ENCODE assay signal across 14 mouse cellular contexts in genomic region chr8:48240917-48241531, GRCm38 (mm10).
"Had no signal": no experiment of that assay in that cellular context is flagged by ENCODE, and none has a peak within 500 bp of the region (broad histone marks: within the 10 kb centered on the region; RNA-seq: fewer than 3 reads in every experiment).

No protein-coding gene starts in this region.

- H3K4me3 ChIP-seq: layer of hippocampus, adult 2 months; left cerebral cortex, adult 2 months; limb, embryonic 10.5 days; liver, embryonic 13.5 days; lung, embryonic 15.5 days; megakaryocyte, embryonic 14.5 days; midbrain, embryonic 15.5 days; neural tube, embryonic 12.5 days had no signal

- DNase-seq: liver, embryonic 13.5 days; liver, postnatal 0 days; lung, postnatal 14 days; right cerebral cortex, postnatal 14 days; thymus, postnatal 36 days had no signal

- H3K4me2 ChIP-seq: liver, embryonic 13.5 days; lung, embryonic 15.5 days; midbrain, embryonic 11.5 days; midbrain, embryonic 15.5 days; neural tube, embryonic 12.5 days had no signal

- H3K9ac ChIP-seq: liver, embryonic 13.5 days; liver, postnatal 0 days; lung, embryonic 15.5 days; midbrain, embryonic 15.5 days; neural tube, embryonic 12.5 days had no signal

- H3K27ac ChIP-seq: layer of hippocampus, adult 2 months; left cerebral cortex, adult 2 months; limb, embryonic 10.5 days; liver, embryonic 13.5 days; lung, embryonic 15.5 days; macrophage; midbrain, embryonic 15.5 days; neural tube, embryonic 12.5 days had no signal

- H3K27me3 ChIP-seq: liver, embryonic 13.5 days; lung, embryonic 15.5 days; megakaryocyte, embryonic 14.5 days; midbrain, embryonic 15.5 days; neural tube, embryonic 12.5 days had no signal

- H3K36me3 ChIP-seq: lung, embryonic 15.5 days had no signal

- H3K4me1 ChIP-seq: liver, embryonic 13.5 days; lung, embryonic 15.5 days; megakaryocyte, embryonic 14.5 days; midbrain, embryonic 15.5 days; neural tube, embryonic 12.5 days had no signal

- ATAC-seq: liver, postnatal 0 days; midbrain, embryonic 15.5 days had no signal

- H3K9me3 ChIP-seq: limb, embryonic 10.5 days; lung, embryonic 15.5 days; midbrain, embryonic 15.5 days; neural tube, embryonic 12.5 days had no signal
